Mouse (Mus musculus) hindbrain, embryonic 14.5 days (tissue): ENCODE data around the gene Tcea2. TPM values are rescaled to one million over a fixed set of nuclear protein-coding genes. Genes with fewer than 3 reads are reported as not detected.
A peak's percentile ranks its signal among the peaks of the same experiment; 100 is the strongest.

ENCODE experiments used
- ATAC-seq: fragments of 200-750 bp; cut with Nextera tagmentation; 2 replicates; pipeline ENCODE4 v1.8.0; 2017; ENCODE audit warnings: moderate number of reproducible peaks, mild to moderate bottlenecking, moderate TSS enrichment, moderate library complexity; ENCODE audit not compliant: low FRiP score
- DNase-seq: peaks from one replicate; pipeline ENCODE4 v3.0.0-alpha.2; 2015; ENCODE audit warnings: low spot score
- H3K27ac ChIP-seq: fragments of 300-500 bp; sonication (generic); 2 replicates; pipeline ENCODE4 v1.5.1; 2014; ENCODE audit warnings: mild to moderate bottlenecking, moderate library complexity
- H3K27me3 ChIP-seq: fragments of 300-500 bp; sonication (generic); 2 replicates; pipeline ENCODE4 v1.6.1; 2014; ENCODE audit warnings: mild to moderate bottlenecking, low read length, mixed read lengths; ENCODE audit not compliant: control insufficient read depth, insufficient read depth
- H3K36me3 ChIP-seq: fragments of 300-500 bp; sonication (generic); replicated peaks from 2 replicates; pipeline ENCODE4 v1.6.1; 2014; ENCODE audit not compliant: control insufficient read depth, insufficient read depth
- H3K4me1 ChIP-seq: fragments of 300-500 bp; sonication (generic); replicated peaks from 2 replicates; pipeline ENCODE4 v1.6.1; 2014; ENCODE audit warnings: antibody characterized with exemption, low read length, mixed read lengths; ENCODE audit not compliant: control insufficient read depth, insufficient read depth
- H3K4me2 ChIP-seq: fragments of 300-500 bp; sonication (generic); replicated peaks from 2 replicates; pipeline ENCODE4 v1.6.1; 2014; ENCODE audit warnings: mild to moderate bottlenecking, moderate library complexity
- H3K4me3 ChIP-seq: fragments of 300-500 bp; sonication (generic); replicated peaks from 2 replicates; pipeline ENCODE4 v1.5.1; 2014; ENCODE audit warnings: mild to moderate bottlenecking, low read length
- H3K9ac ChIP-seq: fragments of 300-500 bp; sonication (generic); 2 replicates; pipeline ENCODE4 v1.6.1; 2014
- H3K9me3 ChIP-seq: fragments of 300-500 bp; sonication (generic); 2 replicates; pipeline ENCODE4 v1.6.1; 2016; ENCODE audit warnings: low read length; ENCODE audit not compliant: control insufficient read depth
- WGBS: fragments of 180-500 bp; shearing (Covaris S2); extraction: QIAGEN DNeasy Blood & Tissue Kit; methylation state at CpG from one replicate; pipeline ENCODE4 v1.1.7; 2014; 5-methylcytosine and 5-hydroxymethylcytosine counted together
- polyA plus RNA-seq: library from polyadenylated mRNA; unstranded; fragments of >200 nt; fragmentation: Nextera tagmentation; extraction: Ambion mirVana; gene quantifications from 2 replicates; pipeline ENCODE4 v1.2.1, GENCODE M21; 2014

Gene Tcea2
- polyA plus RNA-seq, 1 experiment from 2014 or later, result 50.4 TPM

DNA sequence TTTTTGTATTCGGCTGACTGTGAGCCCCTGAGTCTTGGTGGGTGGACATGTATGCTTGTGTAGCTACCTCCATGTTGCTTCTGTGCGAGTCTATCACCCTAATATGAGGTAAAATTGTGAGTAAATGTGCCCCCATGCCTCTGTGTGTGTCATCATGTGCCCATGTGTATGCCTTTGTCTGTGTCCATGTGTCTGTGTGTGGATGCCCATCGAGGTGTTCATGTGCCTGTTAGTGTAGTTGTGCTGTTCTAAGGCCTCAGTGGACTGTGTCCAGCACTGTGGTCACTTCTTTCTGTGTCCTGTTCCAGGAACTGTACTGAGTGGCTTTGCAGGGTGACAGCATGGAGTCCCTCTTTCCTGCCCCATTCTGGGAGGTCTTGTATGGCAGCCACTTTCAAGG, 35.3 kb downstream of the Tcea2 start:
- Histone ChIP-seq H3K9me3 (no peaks in the 10 kb centered on the region), H3K4me2 (peak overlapping the region; percentile 83), H3K4me3 (peak overlapping the region; percentile 53), H3K4me1 (peaks cover 36% of the 10 kb centered on the region), H3K27me3 (no peaks in the 10 kb centered on the region), H3K36me3 (peaks cover 19% of the 10 kb centered on the region), H3K27ac (peak overlapping the region; percentile 97), H3K9ac (peak overlapping the region; percentile 75)
- 46% methylated on average over 3 of the region's 3 CpGs for WGBS
- ATAC-seq (peak; percentile 12), DNase-seq (no peak)

DNA sequence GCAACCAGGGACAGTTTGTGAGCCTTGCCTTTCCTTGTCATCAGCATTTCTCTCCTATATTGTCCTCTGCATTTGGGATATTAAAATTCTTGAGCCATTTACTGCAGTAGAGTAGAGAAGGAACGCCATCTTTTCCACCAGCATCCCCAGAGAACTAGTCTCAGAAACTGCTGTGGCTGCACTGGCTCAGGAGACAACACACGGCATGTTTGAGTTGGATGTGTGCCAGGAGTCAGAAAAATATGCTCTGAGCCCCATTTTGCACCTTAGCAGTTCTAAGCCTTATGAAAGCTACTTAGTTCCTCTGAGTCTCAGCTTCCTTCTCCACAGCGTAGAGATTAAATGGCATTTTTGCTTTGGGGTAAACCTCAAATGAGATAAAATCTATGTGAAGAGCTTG, 36.9 kb downstream of the Tcea2 start:
- ATAC-seq, result no peak
- peaks cover 36% of the 10 kb centered on the region for H3K4me1 ChIP-seq
- WGBS, result 40% methylated on average over 3 of the region's 3 CpGs

DNA sequence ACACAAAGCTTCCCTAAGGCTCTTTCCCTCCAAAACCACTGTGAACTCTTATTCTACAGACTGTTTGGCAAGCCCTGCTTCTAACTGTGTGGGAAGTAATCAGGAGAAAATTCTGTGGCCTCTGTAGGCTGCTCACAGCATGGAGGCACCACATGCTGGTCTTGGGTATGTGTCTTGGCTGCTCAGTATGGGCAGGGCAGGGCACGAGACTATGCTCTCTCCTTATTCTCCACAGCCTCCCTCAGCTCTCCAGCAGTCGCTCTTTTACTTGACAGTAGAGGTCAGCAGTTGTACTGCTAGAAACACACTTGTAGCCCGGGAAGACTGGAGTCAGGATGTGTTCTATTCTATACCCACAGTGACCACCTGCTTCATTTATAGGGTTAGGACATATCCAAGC, 40.0 kb downstream of the Tcea2 start:
- Histone ChIP-seq H3K27me3 (no peaks in the 10 kb centered on the region), H3K27ac (no peak overlapping the region), H3K9me3 (no peaks in the 10 kb centered on the region), H3K4me1 (peaks cover 17% of the 10 kb centered on the region), H3K4me3 (no peak overlapping the region), H3K36me3 (peaks cover 43% of the 10 kb centered on the region), H3K4me2 (no peak overlapping the region), H3K9ac (no peak overlapping the region)
- DNase-seq, result no peak
- WGBS, result 21% methylated on average over 3 of the region's 3 CpGs
- ATAC-seq, result no peak

More for the DNA sequence above, 36.9 kb downstream of the Tcea2 start:
- Histone ChIP-seq H3K27ac (no peak overlapping the region), H3K9me3 (no peaks in the 10 kb centered on the region), H3K36me3 (peaks cover 35% of the 10 kb centered on the region), H3K27me3 (no peaks in the 10 kb centered on the region), H3K4me3 (peak overlapping the region; percentile 53), H3K4me2 (peak overlapping the region; percentile 83), H3K9ac (0 out of 2 replicates have a peak overlapping the region, but pooled peaks have one; percentile 4)
- DNase-seq, result no peak

DNA sequence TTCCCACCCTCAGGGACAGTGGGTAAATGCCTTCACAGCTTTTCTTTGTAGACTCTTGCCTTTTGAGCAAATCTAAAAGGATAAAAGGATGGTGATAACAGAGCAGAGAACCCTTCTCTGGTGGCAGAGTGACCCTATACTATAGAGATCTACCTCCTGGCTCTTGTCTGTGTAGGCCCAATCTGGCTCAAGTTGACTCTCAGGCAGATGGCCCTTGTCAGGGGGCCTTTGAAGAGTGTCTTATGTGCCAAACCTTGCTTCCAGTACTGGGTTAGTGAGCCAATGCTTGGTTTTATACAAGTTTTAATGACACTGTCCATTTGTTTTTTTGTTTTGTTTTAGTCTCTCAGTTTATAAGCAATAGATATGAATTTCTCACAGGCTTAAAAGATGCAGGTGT, 41.1 kb downstream of the Tcea2 start:
- Histone ChIP-seq H3K36me3 (peaks cover 51% of the 10 kb centered on the region), H3K27me3 (no peaks in the 10 kb centered on the region), H3K4me2 (no peak overlapping the region), H3K4me1 (peaks cover 11% of the 10 kb centered on the region), H3K9ac (no peak overlapping the region), H3K4me3 (no peak overlapping the region), H3K27ac (no peak overlapping the region), H3K9me3 (no peaks in the 10 kb centered on the region)
- DNase-seq (no peak), ATAC-seq (no peak)

DNA sequence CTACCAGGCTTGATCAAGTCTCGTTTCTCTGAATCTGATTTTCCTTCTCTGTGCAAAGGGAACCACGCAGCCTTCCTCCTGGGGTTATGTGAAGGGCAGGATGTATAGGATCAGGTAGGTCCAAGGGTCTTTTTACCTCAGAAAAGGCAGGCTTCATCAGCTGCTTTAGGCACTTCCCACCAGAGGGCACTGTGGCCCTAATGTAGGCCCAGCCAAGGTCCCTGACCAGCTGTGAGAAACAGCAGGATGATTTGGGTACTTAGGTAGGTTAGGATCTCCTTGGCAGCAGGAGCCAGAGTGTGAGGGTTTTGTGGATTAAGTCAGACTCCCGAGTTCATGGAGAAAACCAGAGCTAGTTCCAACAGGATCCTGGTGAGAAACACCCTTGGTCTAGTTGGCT, 42.1 kb downstream of the Tcea2 start:
- 18% methylated on average over 3 of the region's 3 CpGs for WGBS
- peaks cover 61% of the 10 kb centered on the region for H3K36me3 ChIP-seq
- DNase-seq (peak; percentile 74), ATAC-seq (no peak)
- no peaks in the 10 kb centered on the region for H3K27me3 ChIP-seq
- no peak overlapping the region for H3K9ac ChIP-seq
- H3K27ac ChIP-seq, result no peak overlapping the region
- H3K9me3 ChIP-seq, result no peaks in the 10 kb centered on the region
- H3K4me3 ChIP-seq, result no peak overlapping the region
- H3K4me1 ChIP-seq, result 0 out of 2 replicates have a peak, but pooled peaks cover under 1% of the 10 kb centered on the region
- no peak overlapping the region for H3K4me2 ChIP-seq

DNA sequence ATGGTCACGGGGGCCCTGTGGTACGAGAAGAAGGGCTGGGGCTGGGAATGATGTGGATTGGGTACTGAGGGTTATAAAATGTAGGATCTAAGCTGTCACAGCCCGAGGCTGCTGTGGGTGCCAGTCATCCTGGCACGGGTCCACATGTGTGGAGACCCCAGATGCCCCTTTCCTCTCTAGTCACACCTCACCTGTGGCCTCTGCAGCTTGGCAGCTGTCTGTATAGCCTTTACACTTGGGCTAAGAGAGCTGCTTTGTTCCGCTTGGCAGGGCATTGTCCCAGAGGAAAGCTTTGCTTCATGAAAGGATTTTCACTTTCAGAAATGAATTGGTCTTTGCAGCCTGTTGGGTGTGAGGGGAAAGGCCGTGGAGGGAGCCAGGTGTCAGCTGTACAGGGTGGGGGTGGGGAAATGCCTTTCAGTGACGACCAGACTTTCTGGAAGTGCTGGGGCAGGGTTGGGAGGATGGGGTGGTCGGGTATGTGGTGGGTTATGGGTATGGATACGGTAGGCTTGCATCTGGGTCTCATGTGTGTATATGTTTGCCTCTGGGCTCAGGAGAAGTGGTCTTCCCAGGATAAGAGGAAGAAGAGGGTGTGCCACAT, 47.7 kb downstream of the Tcea2 start:
- peak; percentile 48; the same call in 1 of the 2 replicates for ATAC-seq
- Histone ChIP-seq H3K9me3 (no peaks in the 10 kb centered on the region), H3K4me3 (no peak overlapping the region), H3K9ac (no peak overlapping the region), H3K27ac (no peak overlapping the region), H3K4me1 (no peaks in the 10 kb centered on the region), H3K36me3 (peaks cover 26% of the 10 kb centered on the region), H3K4me2 (no peak overlapping the region), H3K27me3 (no peaks in the 10 kb centered on the region)
- WGBS, result 39% methylated on average over 9 of the region's 9 CpGs
- DNase-seq, result no peak

DNA sequence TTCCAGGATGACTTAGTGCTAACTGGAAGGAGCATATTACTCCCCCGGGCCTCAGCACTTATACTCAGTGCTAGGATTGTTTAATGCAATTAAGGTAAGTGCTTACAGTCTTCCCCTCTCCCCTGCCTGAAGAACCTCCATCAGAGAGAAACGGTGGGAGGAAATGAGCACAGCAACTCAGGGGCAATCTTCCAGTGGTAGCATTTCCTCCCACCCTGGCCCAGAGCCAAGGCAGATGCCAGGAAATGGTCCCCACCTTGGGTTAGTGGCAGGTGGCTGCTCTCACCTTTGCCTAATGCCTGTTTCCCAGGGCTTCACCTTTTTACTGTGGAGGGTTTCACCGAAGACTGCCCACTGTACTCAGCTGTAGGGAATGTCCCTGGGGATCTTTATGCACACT, 49.9 kb downstream of the Tcea2 start:
- DNase-seq (no peak), ATAC-seq (no peak)
- no peak overlapping the region for H3K4me3 ChIP-seq
- WGBS, result 68% methylated on average over 3 of the region's 3 CpGs
- peaks cover 18% of the 10 kb centered on the region for H3K36me3 ChIP-seq
- no peaks in the 10 kb centered on the region for H3K27me3 ChIP-seq
- no peak overlapping the region for H3K27ac ChIP-seq
- H3K9ac ChIP-seq, result no peak overlapping the region
- H3K4me1 ChIP-seq, result no peaks in the 10 kb centered on the region
- no peak overlapping the region for H3K4me2 ChIP-seq
- H3K9me3 ChIP-seq, result no peaks in the 10 kb centered on the region

Other genes starting within 250 kb of the Tcea2 start
- 19.2 and 20.2 TPM in 2 replicates for gene Zbtb46, start 220.9 kb upstream of the Tcea2 start, polyA plus RNA-seq
- not detected in 2 replicates for gene Abhd16b, start 187.1 kb upstream of the Tcea2 start, polyA plus RNA-seq
- gene Tpd52l2, start 183.2 kb upstream of the Tcea2 start, polyA plus RNA-seq, result 105 and 109 TPM in 2 replicates
- 234 and 264 TPM in 2 replicates for gene Dnajc5, start 159.8 kb upstream of the Tcea2 start, polyA plus RNA-seq
- gene Uckl1, start 95.4 kb upstream of the Tcea2 start, polyA plus RNA-seq, result 57.2 and 60.7 TPM in 2 replicates
- gene Prpf6, start 88.4 kb upstream of the Tcea2 start, polyA plus RNA-seq, result 53.9 and 58.2 TPM in 2 replicates
- gene Zfp512b, start 87.5 kb upstream of the Tcea2 start, polyA plus RNA-seq, result 68.3 and 86.2 TPM in 2 replicates
- gene Samd10, start 81.1 kb upstream of the Tcea2 start, polyA plus RNA-seq, result 192 and 211 TPM in 2 replicates
- gene Gm29797, start 23.3 kb upstream of the Tcea2 start, polyA plus RNA-seq, result 0.27 TPM in 1 of 2 replicates, not detected in the other
- gene Sox18, start 8.7 kb upstream of the Tcea2 start, polyA plus RNA-seq, result 19.3 and 20.9 TPM in 2 replicates
- 69.0 and 73.0 TPM in 2 replicates for gene Rgs19, start 13.7 kb downstream of the Tcea2 start, polyA plus RNA-seq
- gene Lkaaear1, start 18.1 kb downstream of the Tcea2 start, polyA plus RNA-seq, result not detected in 2 replicates
- gene Oprl1, start 34.7 kb downstream of the Tcea2 start, polyA plus RNA-seq, result 102 and 108 TPM in 2 replicates
- 16.1 and 18.1 TPM in 2 replicates for gene Myt1, start 83.0 kb downstream of the Tcea2 start, polyA plus RNA-seq
- gene Pcmtd2, start 157.5 kb downstream of the Tcea2 start, polyA plus RNA-seq, result 29.0 and 32.6 TPM in 2 replicates
- gene Polr3k, start 184.0 kb downstream of the Tcea2 start, polyA plus RNA-seq, result 75.7 and 80.9 TPM in 2 replicates